Mouse (Mus musculus): ENCODE measurements around the gene Ak5. TPM values are rescaled to one million over a fixed set of nuclear protein-coding genes. Genes with fewer than 3 reads are reported as not detected.

The Ak5 gene
- polyA plus RNA-seq, 1 experiment from 2014 or later: not detected

- WGBS (ENCODE audit: missing documents): 73% methylated on average over 3 of the region's 3 CpGs
- Histone ChIP-seq H3K4me3 (ENCODE audit: inconsistent target) (no peak overlapping the region), H3K36me3 (ENCODE audit: inconsistent target) (no peaks in the 10 kb centered on the region), H3K27ac (no peak overlapping the region), H3K79me2 (ENCODE audit: inconsistent target) (no peaks in the 10 kb centered on the region)
These were observed 1.6 kb upstream of the Ak5 start for GRCm38 (mm10) chr3:152669783-152670182.

GRCm38 (mm10) chr3:152668793-152669192 is 633 bp upstream of the Ak5 start:
- Histone ChIP-seq H3K27ac (no peak overlapping the region), H3K36me3 (ENCODE audit: inconsistent target) (no peaks in the 10 kb centered on the region), H3K4me3 (ENCODE audit: inconsistent target) (no peak overlapping the region), H3K79me2 (ENCODE audit: inconsistent target) (no peaks in the 10 kb centered on the region)
- WGBS (ENCODE audit: missing documents): 92% methylated on average over 2 of the region's 2 CpGs

DNA sequence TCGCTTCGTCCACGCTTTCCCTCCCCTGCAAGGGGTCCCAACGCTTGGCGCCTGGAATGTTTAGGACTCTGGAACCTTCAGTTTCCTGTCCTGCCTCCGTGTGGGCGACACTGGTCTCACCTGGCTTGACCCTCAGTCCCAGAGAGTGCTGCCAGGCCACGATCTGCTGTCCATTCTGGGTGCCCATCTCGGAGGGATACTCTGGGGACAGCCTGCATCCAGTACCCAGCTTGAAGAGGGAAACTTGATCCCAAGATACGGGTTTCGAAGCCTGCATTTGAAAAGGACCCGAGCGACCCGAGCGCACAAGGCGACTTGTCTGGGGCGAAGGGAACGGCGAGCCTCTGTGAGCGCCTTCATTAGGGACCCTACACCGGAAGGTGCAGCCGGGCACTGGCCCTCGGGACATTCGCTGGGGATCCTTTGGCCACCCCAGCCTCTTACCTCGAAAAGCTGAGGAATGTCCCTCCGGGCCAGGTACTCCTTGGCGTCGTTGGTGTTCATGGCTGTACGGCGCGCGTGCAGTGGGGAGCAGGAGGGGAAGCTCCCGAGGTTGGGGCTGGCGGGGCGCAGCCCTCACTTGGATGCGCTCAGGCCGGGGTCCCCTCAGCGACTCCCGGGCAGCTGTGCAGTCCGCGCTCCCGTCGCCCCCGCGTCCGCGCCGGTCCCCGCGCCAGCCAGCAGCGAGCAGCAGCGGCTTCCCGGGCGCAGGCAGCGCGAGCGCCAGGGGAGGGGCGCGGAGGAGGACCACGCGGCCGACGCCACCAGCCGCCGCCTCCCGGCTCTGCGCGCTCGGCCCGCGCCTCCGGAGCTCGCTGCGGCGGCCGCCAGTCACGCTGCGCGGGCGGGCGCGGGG is 576 bp downstream of the Ak5 start:
- Histone ChIP-seq H3K4me3 (ENCODE audit: inconsistent target) (no peak overlapping the region), H3K36me3 (ENCODE audit: inconsistent target) (no peaks in the 10 kb centered on the region), H3K79me2 (ENCODE audit: inconsistent target) (no peaks in the 10 kb centered on the region), H3K27ac (no peak overlapping the region)
- 4% methylated on average over 51 of the region's 82 CpGs for WGBS (ENCODE audit: missing documents)

GRCm38 (mm10) chr3:152666991-152667355 is 1.2 kb downstream of the Ak5 start:
- Histone ChIP-seq H3K79me2 (ENCODE audit: inconsistent target) (no peaks in the 10 kb centered on the region), H3K27ac (no peak overlapping the region), H3K4me3 (ENCODE audit: inconsistent target) (no peak overlapping the region), H3K36me3 (ENCODE audit: inconsistent target) (no peaks in the 10 kb centered on the region)
- whole genome bisulfite sequencing (ENCODE audit: missing documents): 6% methylated on average over 16 of the region's 16 CpGs

DNA sequence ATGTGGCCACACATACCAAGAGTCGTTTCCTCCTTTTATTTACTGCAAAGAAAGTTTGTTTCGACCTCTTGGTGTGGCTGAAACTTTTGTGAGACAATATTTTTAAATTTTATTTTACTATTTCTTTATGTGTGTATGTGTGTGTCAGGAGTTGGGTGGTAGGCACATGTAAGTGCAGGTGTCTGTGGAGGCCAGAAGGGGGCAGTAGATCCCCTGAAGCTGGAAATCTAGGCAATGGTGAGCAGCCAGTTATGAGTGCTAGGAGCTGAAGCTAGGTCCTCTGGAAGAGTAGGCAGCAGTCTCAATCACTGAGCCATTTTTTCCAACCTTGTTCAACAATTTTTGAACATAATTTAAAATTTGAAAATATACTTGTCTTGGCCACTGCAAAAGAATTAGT is 9.6 kb downstream of the Ak5 start:
- Histone ChIP-seq H3K36me3 (ENCODE audit: inconsistent target) (no peaks in the 10 kb centered on the region), H3K27ac (no peak overlapping the region), H3K79me2 (ENCODE audit: inconsistent target) (no peaks in the 10 kb centered on the region), H3K4me3 (ENCODE audit: inconsistent target) (no peak overlapping the region)
- WGBS (ENCODE audit: missing documents): 84% methylated on average over 2 of the region's 2 CpGs

- 80% methylated on average over 2 of the region's 2 CpGs for WGBS (ENCODE audit: missing documents)
- no peak overlapping the region for H3K27ac ChIP-seq
- H3K79me2 ChIP-seq (ENCODE audit: inconsistent target): no peaks in the 10 kb centered on the region
- H3K36me3 ChIP-seq (ENCODE audit: inconsistent target): no peaks in the 10 kb centered on the region
- no peak overlapping the region for H3K4me3 ChIP-seq (ENCODE audit: inconsistent target)
These were observed 16.2 kb downstream of the Ak5 start for GRCm38 (mm10) chr3:152651991-152652390.

DNA sequence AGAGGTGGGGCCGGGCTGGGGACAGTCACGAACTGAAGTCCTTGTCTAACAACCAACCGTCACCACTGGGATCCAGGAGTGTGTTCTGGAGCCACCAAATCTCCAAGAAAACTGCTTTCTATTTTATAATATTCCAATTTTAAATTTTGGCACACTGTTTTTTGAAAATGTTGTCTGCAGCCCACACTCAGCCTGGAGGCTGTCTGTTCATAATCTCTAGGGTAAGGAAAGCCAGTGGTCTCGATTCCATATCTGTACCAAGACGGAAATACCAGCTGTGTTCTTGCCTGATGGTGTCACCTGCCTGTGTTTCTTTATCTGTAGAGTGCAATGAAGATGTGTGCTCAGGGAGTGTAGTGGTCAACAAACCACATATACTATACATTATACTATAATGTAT is 23.6 kb downstream of the Ak5 start:
- 88% methylated on average over 5 of the region's 5 CpGs for WGBS (ENCODE audit: missing documents)

DNA sequence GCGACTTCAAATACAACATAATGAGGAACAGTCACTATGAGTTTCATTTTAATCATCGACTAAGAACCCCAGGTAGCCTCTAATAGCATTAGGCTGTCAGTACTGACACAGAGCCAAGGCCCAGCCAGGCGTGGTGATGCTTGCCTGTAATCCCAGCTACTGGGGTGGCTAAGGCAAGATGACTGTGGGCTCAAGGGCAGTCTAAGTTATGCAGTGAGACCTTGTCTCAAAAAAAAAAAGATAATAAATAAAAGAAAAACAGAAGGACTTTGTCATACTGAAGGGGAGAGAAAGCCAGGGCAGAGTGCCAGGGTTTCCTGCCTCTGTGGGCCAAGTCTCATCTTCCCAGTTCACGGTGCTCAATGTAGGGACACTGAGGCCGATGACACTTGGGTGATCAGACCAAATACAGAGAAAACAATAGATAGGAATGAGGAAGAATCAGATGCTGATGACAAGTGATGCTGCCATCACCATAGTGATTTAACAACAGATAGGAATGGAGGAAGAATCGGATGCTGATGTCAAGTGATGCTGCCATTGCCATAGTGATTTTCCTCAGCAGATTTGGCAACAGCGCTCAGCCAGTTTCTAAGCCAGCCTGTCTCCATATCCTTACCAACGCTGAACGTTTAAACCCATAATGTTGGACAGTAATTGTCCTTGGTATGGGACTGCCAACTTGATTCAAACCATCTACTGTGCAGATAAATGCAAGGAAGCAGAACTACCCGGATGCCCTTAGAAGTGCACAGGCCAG is 42.9 kb downstream of the Ak5 start:
- WGBS (ENCODE audit: missing documents): 88% methylated on average over 10 of the region's 10 CpGs
- H3K79me2 ChIP-seq (ENCODE audit: inconsistent target): no peaks in the 10 kb centered on the region

More for the DNA sequence above, 23.6 kb downstream of the Ak5 start:
- Histone ChIP-seq H3K27ac (no peak overlapping the region), H3K4me3 (ENCODE audit: inconsistent target) (no peak overlapping the region), H3K36me3 (ENCODE audit: inconsistent target) (no peaks in the 10 kb centered on the region), H3K79me2 (ENCODE audit: inconsistent target) (no peaks in the 10 kb centered on the region)

GRCm38 (mm10) chr3:152620534-152620933 is 47.6 kb downstream of the Ak5 start:
- 87% methylated on average over 11 of the region's 11 CpGs for WGBS (ENCODE audit: missing documents)
- Histone ChIP-seq H3K79me2 (ENCODE audit: inconsistent target) (no peaks in the 10 kb centered on the region), H3K36me3 (ENCODE audit: inconsistent target) (no peaks in the 10 kb centered on the region), H3K4me3 (ENCODE audit: inconsistent target) (no peak overlapping the region), H3K27ac (no peak overlapping the region)

More for the DNA sequence above, 42.9 kb downstream of the Ak5 start:
- no peaks in the 10 kb centered on the region for H3K36me3 ChIP-seq (ENCODE audit: inconsistent target)
- no peak overlapping the region for H3K27ac ChIP-seq
- H3K4me3 ChIP-seq (ENCODE audit: inconsistent target): no peak overlapping the region

DNA sequence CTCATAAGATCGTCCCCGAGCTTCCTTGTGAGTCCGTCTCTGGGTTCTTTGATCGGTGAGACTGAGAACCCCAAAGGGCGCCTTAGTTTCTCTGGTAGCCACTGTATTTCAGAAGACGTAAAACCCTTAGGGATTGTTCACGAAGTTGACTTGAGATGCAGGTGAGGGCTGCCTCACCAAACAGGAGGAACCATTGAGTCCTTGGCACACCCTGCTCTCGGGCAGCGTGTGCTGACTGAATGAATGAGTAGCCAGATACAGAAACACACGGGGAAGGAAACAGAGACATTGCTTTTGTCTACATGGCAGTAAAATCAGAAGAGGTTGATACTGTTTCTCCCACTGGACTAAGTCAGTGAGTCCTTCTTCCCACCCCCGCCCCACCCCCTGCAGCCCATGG is 48.1 kb downstream of the Ak5 start:
- no peaks in the 10 kb centered on the region for H3K79me2 ChIP-seq (ENCODE audit: inconsistent target)
- H3K27ac ChIP-seq: no peak overlapping the region
- H3K4me3 ChIP-seq (ENCODE audit: inconsistent target): no peak overlapping the region
- H3K36me3 ChIP-seq (ENCODE audit: inconsistent target): no peaks in the 10 kb centered on the region
- WGBS (ENCODE audit: missing documents): 90% methylated on average over 11 of the region's 11 CpGs

DNA sequence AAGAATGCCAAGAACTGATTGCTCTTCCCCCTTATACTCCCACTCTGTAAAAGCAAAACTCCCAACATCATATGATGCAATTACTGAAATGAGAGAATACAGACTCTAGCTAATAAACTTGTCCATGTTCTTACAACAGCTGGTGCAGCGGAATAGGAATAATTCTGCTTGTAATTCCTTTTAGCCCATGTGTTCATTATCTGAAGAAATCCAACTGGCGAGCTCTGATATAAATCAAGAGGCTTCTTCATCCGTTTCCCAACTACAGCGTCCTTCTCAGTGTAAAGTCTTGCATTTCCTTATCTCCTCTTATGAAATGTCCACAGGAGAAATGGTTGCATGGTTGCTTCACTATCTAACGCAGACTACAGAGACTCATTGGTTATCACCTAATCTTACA is 59.1 kb downstream of the Ak5 start:
- H3K27ac ChIP-seq: no peak overlapping the region
- no peaks in the 10 kb centered on the region for H3K36me3 ChIP-seq (ENCODE audit: inconsistent target)
- 93% methylated on average over 5 of the region's 5 CpGs for WGBS (ENCODE audit: missing documents)
- H3K79me2 ChIP-seq (ENCODE audit: inconsistent target): no peaks in the 10 kb centered on the region
- H3K4me3 ChIP-seq (ENCODE audit: inconsistent target): no peak overlapping the region

- Histone ChIP-seq H3K27ac (no peak overlapping the region), H3K4me3 (ENCODE audit: inconsistent target) (no peak overlapping the region), H3K79me2 (ENCODE audit: inconsistent target) (no peaks in the 10 kb centered on the region), H3K36me3 (ENCODE audit: inconsistent target) (no peaks in the 10 kb centered on the region)
- WGBS (ENCODE audit: missing documents): 87% methylated on average over 11 of the region's 11 CpGs
These were observed 62.3 kb downstream of the Ak5 start for GRCm38 (mm10) chr3:152605849-152606248.

GRCm38 (mm10) chr3:152599679-152600078 is 68.5 kb downstream of the Ak5 start:
- 96% methylated on average over 6 of the region's 6 CpGs for WGBS (ENCODE audit: missing documents)
- H3K36me3 ChIP-seq (ENCODE audit: inconsistent target): no peaks in the 10 kb centered on the region

DNA sequence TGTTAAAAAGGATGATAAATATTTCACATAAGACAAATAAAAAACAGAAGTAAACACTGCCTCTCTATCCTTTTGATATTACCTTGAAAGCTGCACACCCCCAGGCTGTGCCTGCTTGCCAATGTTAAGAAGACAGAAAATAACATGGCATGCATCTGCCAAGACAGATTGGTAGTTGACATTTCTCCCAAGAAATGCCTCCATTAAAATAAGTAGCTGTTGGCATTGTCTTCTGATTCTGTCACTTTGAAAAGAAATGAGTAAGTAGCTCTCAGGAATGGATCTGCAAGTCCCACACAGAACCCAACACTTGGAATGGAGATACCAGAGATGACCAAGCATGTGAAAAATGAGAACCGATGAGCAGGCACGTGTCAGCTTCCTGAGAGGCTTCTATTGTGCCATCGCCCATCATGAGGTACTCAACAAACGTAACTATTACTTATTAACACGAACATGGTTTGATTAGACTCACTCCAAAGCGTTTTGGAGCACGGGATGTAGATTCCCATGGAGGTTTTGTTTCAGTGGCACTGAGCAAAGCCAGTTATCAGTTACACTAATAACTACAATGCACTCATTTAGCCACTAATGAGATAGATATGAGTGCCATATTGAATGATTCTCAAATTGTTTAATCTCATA is 71.6 kb downstream of the Ak5 start:
- Histone ChIP-seq H3K36me3 (ENCODE audit: inconsistent target) (no peaks in the 10 kb centered on the region), H3K4me3 (ENCODE audit: inconsistent target) (no peak overlapping the region), H3K79me2 (ENCODE audit: inconsistent target) (no peaks in the 10 kb centered on the region), H3K27ac (no peak overlapping the region)
- 90% methylated on average over 7 of the region's 7 CpGs for WGBS (ENCODE audit: missing documents)

More at GRCm38 (mm10) chr3:152599679-152600078, 68.5 kb downstream of the Ak5 start:
- Histone ChIP-seq H3K27ac (no peak overlapping the region), H3K4me3 (ENCODE audit: inconsistent target) (no peak overlapping the region), H3K79me2 (ENCODE audit: inconsistent target) (no peaks in the 10 kb centered on the region)
